Mouse (Mus musculus) lung, postnatal 0 days (tissue): ENCODE measurements around the gene Tomm40.

Source experiments
- CTCF ChIP-seq: IDR thresholded peaks from 2 replicates; pipeline ENCODE4 v1.5.1; 2016; ENCODE audit warnings: antibody characterized with exemption, mild to moderate bottlenecking
- EP300 ChIP-seq: IDR thresholded peaks from 2 replicates; pipeline ENCODE4 v1.6.1; 2016; ENCODE audit warnings: antibody characterized with exemption, mild to moderate bottlenecking, control low read depth

- no peak for TF ChIP-seq CTCF
- no peak for TF ChIP-seq EP300
Observed at GRCm38 (mm10) chr7:19762283-19762682, 47.0 kb upstream of the Tomm40 start.
